Mouse (Mus musculus) layer of hippocampus, adult 18-20 months (tissue): Measurements from ENCODE around the gene Rab20. TPM values are rescaled to one million over a fixed set of nuclear protein-coding genes. Genes with fewer than 3 reads are reported as not detected.
A peak's percentile ranks its signal among the peaks of the same experiment; 100 is the strongest.

Source experiments
- DNase-seq, 2 experiments: peaks; one replicate each; pipeline ENCODE4 v3.0.0; 2022; ENCODE audit warnings: low spot score in 2 of 2
- total RNA-seq, 2 experiments: library from RNA; stranded (reverse); gene quantifications; 2 replicates each; pipeline ENCODE4 v1.2.3; 2021

Gene Rab20
- total RNA-seq, 2 experiments from 2014 or later, result 0.30 to 0.89 TPM

DNA sequence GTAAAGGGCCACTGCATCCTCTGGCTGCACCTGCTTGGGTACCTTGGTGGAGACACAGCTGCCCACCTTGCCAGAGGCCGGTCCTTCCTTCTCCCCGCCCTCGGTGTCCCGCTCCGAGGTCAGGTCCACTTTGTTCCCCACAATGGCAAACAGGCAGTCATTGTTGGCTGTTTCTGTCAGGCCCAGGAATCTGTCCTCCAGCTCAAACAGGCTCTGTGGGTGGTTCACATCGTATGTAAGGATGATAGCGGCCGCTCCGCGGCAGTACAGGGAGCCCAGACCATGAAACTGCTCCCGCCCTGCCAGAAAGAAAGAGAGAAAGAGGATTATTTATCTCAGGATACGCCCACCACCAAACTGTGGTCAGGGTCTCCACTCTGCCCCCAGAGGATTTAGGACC lies 24.3 kb downstream of the Rab20 start:
- no peak for DNase-seq

DNA sequence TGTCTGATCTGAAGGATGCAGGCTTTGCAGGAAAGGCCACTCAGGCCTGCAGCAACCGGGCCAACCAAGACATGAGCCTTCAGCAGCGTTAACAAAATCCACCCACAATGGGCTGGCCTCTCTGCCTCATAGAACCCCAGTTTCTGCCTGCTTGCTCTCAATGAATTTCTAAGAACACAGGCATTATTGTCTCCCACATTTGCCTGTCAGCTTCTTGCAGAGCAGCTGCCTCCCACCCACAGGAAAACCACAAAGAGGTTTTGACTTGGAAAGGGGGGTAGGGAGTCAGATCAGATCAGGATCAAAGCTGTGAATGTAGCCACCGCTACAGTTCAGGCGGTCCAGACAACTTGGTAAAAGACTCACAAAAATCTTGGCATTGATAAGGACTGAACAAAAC lies 25.5 kb downstream of the Rab20 start:
- DNase-seq, result peak in 1 of 2 experiments; percentile 18

DNA sequence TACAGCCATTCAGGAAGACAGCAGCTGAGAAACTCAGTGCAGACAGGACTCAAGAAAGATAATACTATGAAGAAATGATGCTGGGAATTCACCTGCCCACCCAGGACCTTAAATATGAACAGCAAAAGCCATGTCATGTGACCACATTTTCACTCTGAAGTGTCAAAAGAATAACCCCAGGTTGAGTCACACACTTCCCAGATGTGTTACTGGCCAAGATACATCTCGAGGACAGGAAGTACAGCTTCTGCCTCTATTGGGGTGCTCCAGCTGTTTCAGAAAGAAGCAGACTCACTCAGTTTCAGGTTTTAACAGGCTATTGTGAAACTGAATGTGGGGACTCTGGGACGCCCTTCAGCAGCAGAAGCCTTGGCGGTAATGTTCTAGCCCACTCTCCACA lies 26.0 kb downstream of the Rab20 start:
- no peak for DNase-seq

DNA sequence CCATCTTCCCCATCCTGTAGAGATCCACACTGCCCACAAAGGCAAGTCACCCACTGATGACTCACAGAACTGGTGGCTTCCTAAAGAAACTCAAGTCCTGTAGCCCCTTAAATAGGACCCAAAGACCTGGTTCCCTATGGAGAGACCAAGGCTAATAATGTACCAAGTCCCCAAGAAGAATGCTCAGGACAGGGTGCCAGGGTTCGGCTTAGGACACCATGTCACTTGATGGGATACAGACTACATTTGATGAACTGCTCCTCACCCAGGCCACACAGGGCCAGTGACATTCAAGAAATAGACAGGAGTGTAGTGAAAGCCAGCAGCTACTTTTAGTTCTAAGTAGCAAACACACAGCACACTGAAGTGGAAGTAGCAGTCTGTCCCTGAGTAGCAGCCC lies 26.4 kb downstream of the Rab20 start:
- no peak for DNase-seq

DNA sequence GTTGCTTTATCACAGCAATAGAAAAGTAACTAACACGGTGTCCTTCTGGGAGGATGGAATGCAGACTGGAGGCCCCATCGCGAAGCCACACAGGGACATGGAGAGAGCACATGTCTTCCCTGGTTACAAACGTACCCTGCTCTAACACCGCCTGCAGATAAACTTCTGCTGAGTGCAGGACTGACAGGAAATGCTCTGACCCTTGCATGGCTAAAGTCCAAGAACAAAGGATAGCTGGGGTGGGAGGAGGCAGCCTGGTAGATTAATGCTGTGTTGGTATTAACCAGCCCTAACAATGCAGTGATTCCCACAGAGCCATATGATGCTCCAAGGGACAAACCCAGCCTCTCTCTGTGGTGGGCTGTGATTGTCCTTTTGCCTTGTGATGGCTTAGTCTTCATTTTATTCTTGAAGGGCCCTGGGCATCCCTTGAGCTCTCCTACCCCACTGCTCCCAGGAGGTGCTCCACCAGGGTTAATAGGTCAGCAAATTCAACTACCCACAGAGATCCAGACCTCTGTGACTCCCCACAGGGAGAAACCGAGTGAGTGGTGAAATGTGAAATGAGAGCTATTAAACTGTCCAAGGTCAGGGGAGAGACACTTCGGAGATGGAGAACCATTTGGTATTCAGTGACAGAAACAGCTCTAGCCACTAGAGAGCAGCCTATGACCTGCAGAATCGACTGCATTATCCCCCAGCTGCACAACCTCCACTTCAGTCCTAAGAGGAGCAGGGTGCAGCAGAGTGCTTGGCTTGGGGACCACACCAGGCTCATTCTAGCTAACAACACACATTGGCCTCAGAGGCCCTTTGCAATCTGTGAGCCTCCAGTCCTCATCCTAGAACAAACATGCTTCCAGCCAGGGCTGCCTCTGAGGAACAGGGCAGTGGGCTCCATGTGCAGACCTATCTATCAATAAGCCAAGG lies 28.1 kb downstream of the Rab20 start:
- peak in 1 of 2 experiments; percentile 41 for DNase-seq

DNA sequence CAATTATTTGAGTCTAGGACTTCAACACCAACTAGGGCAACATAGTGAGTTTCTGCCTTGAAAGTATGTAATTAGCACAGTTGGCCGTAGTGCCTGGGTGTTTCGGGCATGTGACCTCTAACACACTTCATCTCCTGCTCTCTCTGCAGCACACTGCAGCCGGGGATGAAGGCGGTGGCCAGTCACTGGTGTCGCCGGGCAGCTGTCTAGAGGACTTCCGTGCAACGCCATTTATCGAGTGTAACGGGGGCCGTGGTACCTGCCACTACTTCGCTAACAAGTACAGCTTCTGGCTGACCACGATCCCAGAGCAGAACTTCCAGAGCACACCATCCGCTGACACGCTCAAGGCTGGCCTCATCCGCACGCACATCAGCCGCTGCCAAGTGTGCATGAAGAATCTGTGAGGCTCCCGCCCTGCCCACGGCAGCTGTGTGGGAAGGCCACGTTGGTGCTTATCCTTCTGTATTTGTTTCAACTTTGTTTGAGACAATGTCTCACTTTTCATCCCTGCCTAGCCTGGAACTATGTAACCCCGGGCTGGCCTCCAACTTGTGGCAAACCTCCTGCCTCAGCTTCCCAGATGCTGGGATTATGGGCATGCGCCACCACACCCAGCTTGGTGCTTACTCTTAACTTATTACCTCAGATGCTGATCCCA lies 30.5 kb downstream of the Rab20 start:
- no peak for DNase-seq

DNA sequence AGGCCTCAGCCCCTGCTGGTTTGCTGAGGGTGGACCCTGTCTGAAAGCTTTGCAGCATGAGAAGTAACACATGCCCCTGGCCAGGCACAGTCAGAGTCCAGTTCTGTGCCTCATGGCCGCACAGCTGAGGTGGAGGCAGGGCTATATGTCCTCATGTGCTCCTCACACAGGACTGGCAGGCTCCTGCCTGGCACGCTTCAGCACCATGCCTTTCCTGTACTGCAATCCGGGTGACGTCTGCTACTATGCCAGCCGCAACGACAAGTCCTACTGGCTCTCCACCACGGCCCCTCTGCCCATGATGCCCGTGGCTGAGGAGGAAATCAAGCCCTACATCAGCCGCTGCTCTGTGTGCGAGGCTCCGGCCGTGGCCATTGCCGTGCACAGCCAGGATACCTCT lies 32.7 kb downstream of the Rab20 start:
- DNase-seq, result no peak

DNA sequence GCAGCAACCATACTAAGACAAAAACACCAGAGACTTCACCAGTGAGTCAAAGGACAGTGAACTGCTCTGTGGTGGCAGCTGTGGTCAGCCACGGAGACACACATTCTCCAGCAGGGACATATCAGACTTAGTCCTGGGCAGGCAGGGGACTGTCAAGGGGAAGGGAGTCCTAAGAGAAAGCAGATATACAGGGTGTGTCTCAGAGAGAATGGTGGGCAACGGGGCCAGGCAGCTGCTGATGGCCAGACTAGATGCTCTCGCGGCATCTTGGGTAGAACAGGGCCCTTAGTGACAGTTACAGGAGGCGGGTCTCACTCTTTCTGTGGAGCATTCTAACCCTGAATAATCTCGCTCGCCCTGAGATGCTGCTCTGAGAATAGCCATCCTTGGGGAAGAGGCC lies 34.3 kb downstream of the Rab20 start:
- no peak for DNase-seq

DNA sequence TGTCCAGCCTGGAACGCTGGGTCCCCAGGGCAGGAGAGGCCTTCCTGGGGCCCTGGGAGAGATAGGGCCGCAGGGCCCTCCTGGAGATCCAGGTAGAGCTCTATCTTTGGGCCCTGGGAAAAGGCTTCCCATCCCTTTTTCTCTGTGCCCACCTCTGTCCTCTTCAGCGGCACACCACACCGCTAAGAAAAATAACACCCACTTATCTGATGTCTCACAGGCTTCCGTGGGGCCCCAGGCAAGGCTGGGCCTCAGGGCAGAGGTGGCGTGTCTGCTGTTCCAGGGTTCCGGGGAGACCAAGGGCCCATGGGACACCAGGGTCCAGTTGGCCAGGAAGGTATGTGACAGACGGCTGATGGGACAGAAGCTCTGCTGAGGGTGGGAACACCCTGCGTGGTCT lies 34.9 kb downstream of the Rab20 start:
- no peak for DNase-seq

DNA sequence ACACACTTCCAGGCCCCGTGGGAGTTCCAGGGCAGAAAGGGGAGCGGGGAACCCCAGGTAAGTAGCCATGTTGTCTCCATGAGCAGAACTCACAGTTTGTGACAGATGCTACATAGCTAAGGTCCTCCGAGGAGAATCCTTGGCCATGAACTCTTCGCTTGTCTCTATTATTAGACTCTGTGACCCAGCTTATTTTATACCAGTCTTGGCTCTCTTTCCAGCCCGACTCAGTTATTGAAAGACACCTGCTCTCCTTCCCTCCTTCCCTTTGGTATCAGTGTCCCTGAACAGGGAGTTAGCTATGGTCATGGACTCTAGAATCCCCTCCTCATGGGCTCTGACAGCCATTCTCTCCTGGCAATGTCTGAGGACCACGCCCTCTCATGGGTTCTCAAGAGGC lies 37.2 kb downstream of the Rab20 start:
- no peak for DNase-seq

DNA sequence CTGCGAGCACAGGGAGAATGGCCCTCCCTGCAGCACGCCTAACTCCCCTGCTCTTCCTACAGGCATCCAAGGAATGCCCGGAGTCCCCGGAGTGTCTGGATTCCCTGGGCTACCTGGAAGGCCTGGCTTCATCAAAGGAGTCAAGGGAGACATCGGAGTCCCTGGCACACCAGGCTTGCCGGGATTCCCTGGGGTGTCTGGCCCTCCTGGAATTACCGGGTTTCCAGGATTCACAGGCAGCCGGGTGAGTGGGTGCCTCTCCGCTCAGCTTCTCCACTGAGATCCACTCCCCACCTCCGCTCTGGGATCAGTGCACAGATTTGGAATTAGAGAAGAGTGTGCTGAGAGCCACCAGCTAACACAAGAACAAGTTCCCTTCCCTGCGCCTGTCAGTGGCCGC lies 40.6 kb downstream of the Rab20 start:
- DNase-seq, result peak; percentile 45 to 58

DNA sequence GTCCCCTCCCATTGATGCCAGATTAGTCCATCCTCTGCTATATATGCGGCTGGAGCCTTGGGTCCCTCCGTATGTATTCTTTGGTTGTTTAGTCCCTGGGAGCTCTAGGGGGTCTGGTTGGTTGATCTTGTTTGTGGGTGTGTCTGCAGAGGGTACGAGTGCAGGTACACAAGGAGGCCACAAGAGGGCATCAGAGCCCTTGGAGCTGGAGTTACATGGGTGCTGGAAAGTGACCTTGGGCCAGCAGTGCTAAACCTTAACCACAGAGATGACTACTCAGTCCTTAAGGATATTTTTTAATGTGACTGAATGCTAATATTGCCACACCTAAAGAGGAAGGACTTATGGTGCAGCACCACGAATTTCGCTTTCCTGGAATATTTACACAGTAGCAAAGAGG lies 47.8 kb downstream of the Rab20 start:
- DNase-seq, result no peak

DNA sequence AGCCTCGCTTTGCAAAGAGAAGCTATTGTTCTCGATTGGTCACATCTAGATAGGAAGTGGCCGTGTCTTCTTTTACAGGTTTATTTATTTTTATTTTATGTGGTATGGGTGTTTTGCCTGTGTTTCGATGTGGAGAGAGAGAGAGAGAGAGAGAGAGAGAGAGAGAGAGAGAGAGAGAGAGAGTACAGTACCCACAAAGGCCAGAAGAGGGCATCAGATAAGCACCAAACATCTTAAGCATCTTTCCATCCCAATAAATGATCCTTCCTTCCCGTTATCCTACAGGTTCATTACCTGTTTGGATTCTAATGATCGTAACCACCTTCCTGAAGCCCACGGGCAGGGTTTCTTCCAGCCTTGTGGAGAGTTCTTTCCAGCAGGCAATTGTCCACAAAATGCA lies 55.4 kb downstream of the Rab20 start:
- DNase-seq, result no peak

DNA sequence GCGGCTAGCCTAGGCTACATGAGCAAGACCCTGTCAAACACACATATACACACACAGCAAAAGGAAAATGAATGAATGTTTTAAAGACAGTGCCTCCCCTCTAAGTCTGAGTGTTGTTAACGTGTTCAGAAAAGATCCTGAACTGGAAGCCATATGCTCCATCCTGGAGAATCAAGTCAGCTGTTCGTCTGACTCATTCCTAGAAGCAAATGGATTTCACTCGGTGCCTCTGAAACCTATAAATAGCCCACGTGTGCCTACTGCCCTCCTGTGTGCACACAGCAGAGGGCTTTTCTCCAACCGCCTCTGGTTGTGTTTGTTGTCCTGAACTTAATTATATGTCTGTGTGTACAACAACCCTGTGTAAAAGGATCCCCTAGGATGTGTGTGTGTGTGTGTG lies 56.5 kb downstream of the Rab20 start:
- peak in 1 of 2 experiments; percentile 67 for DNase-seq

DNA sequence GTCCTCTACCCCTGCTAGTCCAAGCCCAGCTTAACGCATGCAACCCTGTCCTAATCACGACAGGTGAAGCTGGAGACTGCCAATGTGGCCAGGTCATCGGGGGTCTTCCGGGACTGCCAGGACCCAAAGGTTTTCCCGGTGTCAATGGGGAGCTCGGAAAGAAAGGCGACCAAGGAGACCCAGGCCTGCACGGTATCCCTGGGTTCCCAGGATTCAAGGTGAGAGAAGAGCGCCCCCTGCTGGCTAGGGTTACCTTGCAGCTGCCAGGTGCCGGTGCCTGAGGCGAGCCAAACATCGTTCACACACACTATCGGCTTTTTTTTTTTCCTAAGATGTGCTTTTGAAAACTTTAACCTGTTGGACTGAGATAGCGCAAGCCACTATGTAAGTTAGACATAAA lies 57.4 kb downstream of the Rab20 start:
- peak in 1 of 2 experiments; percentile 47 for DNase-seq

DNA sequence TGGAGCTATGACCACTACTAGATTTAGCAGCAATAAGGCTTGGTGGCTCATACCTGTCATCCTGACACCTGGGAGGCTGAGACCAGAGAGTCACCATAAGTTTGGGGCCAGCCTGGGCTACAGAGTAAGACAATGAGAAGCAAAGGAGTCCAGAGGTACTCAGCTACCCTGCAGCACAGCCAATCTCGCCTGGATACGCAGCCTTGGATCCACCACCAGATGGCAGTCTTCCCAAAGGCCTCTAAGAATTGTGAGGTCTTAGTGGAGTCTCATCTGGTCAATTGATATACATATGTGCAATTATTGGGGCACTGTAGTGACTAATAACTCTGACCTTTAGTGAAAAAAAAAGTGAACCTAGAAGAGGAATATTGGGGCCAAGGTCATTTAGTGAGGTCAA lies 58.9 kb downstream of the Rab20 start:
- peak in 1 of 2 experiments; percentile 55 for DNase-seq

DNA sequence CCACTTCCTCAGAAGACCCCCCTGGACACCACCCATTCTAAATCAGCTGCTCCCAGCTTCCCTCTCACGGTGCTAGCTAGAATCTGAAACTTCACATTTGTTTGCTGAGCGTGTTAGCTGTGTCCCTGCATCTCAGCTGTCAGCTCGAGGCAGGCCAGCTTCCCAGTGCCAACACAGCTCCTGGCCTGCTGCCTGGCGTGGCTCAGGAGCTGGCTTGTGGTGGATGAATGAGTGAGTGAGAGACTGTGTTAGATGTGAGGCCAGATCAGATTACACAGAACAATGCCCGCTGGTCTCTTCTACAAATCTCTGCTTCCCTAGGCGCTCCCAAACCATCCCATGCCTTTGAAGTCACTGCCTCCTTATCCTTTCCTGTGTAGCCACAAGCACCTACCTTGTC lies 59.3 kb downstream of the Rab20 start:
- peak; percentile 70 to 86 for DNase-seq

DNA sequence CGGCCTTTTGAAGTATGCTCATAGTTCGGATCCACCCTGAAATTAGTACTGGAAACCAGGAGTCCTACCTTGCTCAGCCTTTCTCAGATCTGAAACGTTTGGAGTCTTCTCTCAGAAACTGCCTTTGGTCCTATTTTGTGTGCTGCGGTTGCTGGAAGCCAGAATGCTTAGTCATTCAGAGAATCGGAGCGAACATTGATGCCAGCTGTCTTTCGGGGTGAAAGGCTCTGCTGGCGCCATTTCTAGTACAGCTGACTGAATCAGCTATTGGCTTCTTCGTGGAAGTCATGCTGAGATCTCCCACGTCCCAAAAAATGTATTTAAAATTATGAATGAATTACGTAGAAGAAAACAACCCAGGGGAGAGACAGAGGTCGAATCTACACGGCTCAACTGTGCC lies 60.7 kb downstream of the Rab20 start:
- peak; percentile 63 to 79 for DNase-seq

DNA sequence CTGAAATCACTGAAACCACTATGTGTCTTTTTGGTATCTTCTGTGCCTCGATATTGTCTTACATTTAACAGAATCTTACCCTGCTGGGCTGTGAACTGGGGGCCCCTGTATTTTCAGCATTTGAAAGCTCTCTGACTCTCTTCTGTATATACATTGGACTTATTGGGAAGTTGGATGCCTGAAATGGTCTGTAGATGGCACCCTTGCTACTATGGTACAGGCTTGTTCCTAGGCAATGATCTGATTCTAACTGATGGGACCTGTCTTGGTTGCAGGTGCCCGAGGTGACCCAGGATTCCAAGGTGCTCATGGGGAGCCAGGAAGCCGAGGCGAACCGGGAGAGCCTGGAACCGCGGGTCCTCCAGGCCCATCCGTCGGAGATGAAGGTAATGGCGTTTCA lies 63.4 kb downstream of the Rab20 start:
- DNase-seq, result no peak

DNA sequence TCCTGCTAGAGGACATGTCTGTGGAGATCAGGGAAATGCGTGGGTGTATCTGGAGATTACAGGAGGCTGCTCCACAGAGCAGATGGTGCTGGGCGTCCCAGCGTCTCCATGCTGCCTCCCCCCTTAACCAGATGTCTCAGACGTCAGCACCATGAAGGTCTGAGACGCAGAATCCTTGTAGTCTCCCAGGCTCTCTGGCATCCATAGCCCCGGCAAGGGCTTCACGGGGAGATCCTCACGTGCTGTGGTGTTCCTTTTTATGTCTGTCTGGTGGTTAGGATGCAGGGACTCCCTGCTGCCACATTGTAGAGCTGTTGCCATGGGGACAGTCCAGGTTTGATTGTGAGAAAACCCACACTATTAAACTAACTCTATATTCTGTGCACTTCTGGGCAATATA lies 64.2 kb downstream of the Rab20 start:
- peak; percentile 64 to 75 for DNase-seq

DNA sequence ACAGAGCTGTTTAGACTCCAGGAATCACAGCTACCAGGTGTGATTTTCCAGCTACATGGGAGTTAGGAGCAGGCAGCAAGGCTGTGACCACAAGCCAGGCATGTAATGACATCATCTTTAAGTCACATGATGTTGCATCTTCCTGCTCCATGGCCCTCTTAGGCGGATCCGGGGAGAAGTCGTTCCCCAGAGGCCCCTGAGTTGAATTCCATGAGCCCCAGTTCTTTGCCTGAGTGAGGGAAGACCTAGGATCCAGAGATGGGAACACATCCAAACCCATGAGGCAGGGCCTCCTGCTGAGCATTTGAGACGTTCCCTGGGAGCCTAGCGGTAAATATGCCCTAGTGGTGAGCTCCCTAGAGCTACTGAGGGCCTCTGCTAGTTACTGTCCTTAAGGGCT lies 66.1 kb downstream of the Rab20 start:
- no peak for DNase-seq

DNA sequence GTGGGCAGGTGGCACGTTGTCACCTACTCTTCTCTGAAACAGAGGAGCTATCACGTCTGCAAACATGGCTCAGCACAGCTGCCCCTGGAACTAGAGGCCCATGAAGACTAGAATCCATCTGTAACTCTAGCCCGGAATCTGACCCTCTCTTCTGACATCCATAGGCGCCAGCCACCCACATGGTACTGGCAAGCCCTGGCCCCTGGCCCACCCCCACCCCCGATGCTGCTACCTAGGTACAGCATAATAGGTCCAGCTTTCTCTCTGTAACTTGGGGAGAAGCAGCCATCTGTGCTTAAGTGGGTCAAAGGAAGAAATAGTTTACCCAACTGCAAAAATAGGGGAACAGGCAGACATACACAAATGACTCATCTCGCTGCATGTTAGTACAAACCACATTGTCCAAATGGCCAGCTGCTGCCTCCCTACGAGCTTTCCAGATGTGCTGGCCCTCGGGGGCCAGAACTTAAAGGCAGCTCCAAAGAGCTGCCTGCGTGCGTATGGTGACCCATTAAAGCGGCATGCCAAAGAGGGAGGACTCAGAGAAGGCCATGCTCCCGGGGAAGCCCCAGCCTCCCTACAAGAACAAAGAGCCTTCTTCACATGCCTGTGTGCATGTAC lies 66.9 kb downstream of the Rab20 start:
- no peak for DNase-seq
